Mouse (Mus musculus): ENCODE measurements around the gene Fntb. TPM values are rescaled to one million over a fixed set of nuclear protein-coding genes. Genes with fewer than 3 reads are reported as not detected.

The Fntb gene
- total and polyA plus RNA-seq, 3 experiments, result 11.7 to 28.5 TPM; not detected in 1

DNA sequence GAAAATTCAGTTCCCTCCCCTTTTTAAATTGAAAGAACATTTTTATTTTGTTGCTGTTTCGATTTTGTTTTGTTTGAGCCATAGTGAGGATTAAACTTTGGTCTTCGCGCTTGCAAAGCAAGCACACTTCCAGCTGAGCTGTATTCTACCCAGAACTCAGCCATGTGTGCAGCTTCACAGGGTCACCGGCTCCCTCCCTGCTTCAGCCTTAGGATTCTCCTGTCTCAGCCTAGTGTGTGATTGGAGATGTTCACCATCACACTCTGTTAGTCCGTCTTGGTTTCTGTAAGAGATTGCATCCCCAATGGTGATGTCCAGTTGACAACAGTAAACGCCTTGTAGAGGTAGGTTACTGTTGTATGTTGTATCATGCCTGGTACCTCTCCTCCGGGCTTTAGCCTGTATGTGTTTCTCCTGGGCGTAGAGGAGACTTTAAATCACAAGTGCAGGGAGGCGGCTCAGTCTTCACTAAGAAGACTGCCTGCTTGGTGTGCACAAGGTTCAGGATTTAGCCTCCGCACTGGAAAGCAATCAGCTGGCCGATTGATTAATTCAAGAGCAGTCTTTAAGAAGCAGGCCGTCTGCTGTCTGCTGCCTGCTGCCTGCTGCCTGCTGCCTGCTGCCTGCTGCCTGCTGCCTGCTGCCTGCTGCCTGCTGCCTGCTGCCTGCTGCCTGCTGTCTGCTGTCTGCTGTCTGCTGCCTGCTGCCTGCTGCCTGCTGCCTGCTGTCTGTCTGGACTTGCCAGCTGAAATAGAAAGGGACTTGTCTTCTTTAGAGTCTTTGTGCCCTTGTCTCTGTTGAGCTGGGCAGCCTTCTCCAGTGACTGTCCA, 15.5 kb downstream of the Fntb start:
- H3K79me2 ChIP-seq (ENCODE audit: control insufficient read depth, insufficient read depth, low read length, poor library complexity), result no peaks in the 10 kb centered on the region
- peaks cover 3 to 6% of the 10 kb centered on the region in 2 experiments; a peak in 3 of 4 replicates for H3K4me1 ChIP-seq (ENCODE audit: control insufficient read depth in 1 of 2, insufficient read depth in 2 of 2, low read length in 2 of 2)
- peaks cover 5 to 7% of the 10 kb centered on the region in 2 experiments; a peak in 3 of 4 replicates for H3K36me3 ChIP-seq (ENCODE audit: control insufficient read depth in 1 of 2, insufficient read depth in 2 of 2, low read length in 2 of 2)
- no peak overlapping the region for H3K4me3 ChIP-seq (ENCODE audit: control insufficient read depth in 1 of 2, insufficient read depth in 1 of 2, low read depth in 2 of 2, low read length in 2 of 2)
- no peaks in the 10 kb centered on the region for H3K9me3 ChIP-seq (replicated peaks; ENCODE audit: insufficient read depth, low read length)
- TF ChIP-seq ZNF384 (IDR thresholded peaks at IDR 0.05; ENCODE audit: low read depth, low read length) (no peak), MAX (IDR thresholded peaks at IDR 0.05; ENCODE audit: low read length) (no peak), POLR2A (IDR thresholded peaks at IDR 0.05; ENCODE audit: control insufficient read depth in 1 of 2, insufficient read depth in 1 of 2, low read depth in 1 of 2, low read length in 2 of 2, poor library complexity in 1 of 2) (no peak), ZMIZ1 (IDR thresholded peaks at IDR 0.05; ENCODE audit: low read depth, low read length) (no peak), NRF1 (IDR thresholded peaks at IDR 0.05; ENCODE audit: insufficient read depth, low read depth, low read length, poor library complexity, severe bottlenecking) (no peak), EP300 (IDR thresholded peaks at IDR 0.05; ENCODE audit: low read depth in 1 of 2, low read length in 2 of 2) (no peak), MYB (IDR thresholded peaks at IDR 0.05; ENCODE audit: low read depth, low read length) (no peak), MEF2A (IDR thresholded peaks at IDR 0.05; ENCODE audit: extremely low read depth, insufficient replicate concordance, low read depth, low read length, poor library complexity, severe bottlenecking) (no peak), RCOR1 (IDR thresholded peaks at IDR 0.05; ENCODE audit: low read depth, low read length) (no peak), MAZ (IDR thresholded peaks at IDR 0.05; ENCODE audit: low read depth, low read length) (no peak), MXI1 (IDR thresholded peaks at IDR 0.05; ENCODE audit: low read depth, low read length) (no peak), NELFE (IDR thresholded peaks at IDR 0.05; ENCODE audit: low read depth, low read length) (no peak), SMC3 (IDR thresholded peaks at IDR 0.05; ENCODE audit: low read depth, low read length) (no peak), SIN3A (IDR thresholded peaks at IDR 0.05; ENCODE audit: low read length) (no peak), ELF1 (IDR thresholded peaks at IDR 0.05; ENCODE audit: low read depth, low read length) (no peak), UBTF (IDR thresholded peaks at IDR 0.05; ENCODE audit: borderline replicate concordance, insufficient read depth, low read depth, low read length) (no peak), USF1 (IDR thresholded peaks at IDR 0.05; ENCODE audit: low read depth, low read length) (no peak), TAL1 (IDR thresholded peaks at IDR 0.05; ENCODE audit: low read length) (no peak), GATA1 (IDR thresholded peaks at IDR 0.05; ENCODE audit: low read depth, low read length) (no peak)
- no peak overlapping the region for H3K27ac ChIP-seq (ENCODE audit: control insufficient read depth, low read depth, low read length)
- DNase-seq (ENCODE audit: low read depth, low spot score), result no peak
- no peaks in the 10 kb centered on the region for H3K27me3 ChIP-seq (ENCODE audit: control insufficient read depth in 1 of 2, insufficient read depth in 2 of 2, low read length in 2 of 2)
- H3K9ac ChIP-seq (ENCODE audit: control insufficient read depth, low read depth, low read length, poor library complexity, severe bottlenecking), result no peak overlapping the region
